Mouse (Mus musculus): Measurements from ENCODE around the gene Grn.
"Not testable (repeated sequence)": the region's sequence is repeated elsewhere in the genome, so short reads cannot be mapped to it uniquely, and the experiment has no call there.

The Grn gene

GRCm38 (mm10) chr11:102430121-102431017, at the start of gene Grn:
Gene Grn, plus strand, starts transcription at chr11:102430315.
- DNase-seq (ENCODE audit: low spot score in 2 of 2): peak; percentile 96 to 97

DNA sequence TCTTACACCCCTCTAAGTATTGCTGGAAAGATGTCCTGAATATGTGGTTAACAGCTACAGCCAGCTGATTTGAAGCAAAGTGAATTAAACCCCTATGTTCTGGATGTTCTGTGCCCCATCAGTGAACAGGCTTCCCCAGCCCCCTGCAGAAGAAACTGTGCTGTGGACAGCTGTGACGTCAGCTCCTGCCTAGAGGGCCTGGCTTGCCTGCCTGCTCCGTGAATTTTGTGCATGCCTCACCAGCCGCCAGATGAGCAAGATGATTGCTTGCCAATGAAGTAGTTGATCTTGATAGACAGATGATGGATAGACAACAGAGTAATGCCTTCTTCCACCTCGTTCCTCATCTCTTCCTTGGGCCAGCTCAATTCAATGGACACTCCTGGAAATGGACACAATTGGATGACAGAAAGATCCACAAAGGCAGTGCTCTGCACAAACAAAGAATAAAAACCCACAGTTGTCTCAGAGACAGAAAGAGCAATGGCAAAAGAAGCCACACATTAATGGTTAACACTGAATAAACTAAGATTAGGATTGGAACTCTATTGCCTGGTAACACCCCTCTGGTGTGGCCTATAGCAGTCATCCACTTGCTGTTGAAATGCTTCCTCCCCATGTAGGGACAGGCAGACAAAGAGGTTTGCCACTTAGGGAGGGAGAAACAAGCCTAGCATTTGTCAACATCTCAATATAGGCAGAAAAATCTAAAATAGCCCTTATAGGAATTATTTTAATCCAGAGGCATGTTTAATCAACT, 48.6 kb upstream of the Grn start:
- no peak for DNase-seq (ENCODE audit: low spot score in 2 of 2)

DNA sequence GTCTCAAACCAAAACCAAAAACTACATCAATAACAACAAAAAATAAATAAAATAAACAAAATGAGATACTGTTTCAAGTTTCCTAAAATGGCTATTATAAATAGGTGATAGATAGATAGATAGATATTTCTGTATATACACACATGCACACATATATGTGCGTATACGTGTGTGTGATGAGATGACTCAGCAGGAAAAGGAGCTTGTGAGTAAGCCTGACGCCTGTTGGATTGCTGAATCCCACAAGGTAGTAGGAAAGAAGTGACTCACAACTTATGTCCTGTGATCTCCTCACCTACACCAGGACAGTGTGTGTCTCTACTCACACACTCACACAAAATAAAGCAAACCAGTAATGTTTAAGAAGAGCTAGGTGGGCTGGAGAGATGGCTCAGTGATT, 47.3 kb upstream of the Grn start:
- DNase-seq (ENCODE audit: low spot score in 2 of 2): no peak

DNA sequence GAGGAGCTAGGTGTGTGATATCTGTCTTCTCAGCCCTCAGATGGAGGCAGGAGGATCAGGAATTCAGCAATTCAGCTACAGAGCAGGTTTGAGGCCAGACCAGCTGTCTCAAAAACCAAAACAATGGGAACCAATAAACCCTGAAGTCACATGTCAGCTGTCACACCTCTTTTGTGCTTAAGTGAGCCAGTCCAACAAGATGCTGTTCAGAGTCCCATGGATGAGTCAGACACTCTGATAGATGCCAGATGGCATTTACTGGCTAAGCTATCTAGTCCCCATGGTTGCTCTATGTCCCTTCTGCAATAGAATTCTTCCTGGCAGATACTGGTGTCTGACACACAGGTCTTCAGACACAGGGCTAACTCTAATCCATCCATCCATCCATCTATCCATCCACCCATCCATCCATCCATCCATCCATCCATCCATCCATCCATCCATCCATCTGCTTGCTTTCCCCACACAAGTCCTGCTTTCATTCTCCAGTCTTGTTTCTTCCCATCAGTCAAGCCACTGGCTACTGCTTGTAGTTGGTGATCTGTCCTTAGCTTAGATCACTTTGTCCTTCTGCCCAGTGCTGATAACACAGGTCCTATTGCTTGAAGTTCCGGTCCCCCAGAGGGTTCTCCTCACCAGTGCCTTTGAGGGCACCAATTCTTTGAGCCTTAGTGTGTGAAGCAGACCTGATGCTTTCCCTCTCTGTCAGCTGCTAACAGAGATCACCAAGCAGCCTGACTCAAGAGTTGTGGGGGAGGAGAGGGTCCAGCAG, 46.6 kb upstream of the Grn start:
- DNase-seq (ENCODE audit: low spot score in 2 of 2): no peak

DNA sequence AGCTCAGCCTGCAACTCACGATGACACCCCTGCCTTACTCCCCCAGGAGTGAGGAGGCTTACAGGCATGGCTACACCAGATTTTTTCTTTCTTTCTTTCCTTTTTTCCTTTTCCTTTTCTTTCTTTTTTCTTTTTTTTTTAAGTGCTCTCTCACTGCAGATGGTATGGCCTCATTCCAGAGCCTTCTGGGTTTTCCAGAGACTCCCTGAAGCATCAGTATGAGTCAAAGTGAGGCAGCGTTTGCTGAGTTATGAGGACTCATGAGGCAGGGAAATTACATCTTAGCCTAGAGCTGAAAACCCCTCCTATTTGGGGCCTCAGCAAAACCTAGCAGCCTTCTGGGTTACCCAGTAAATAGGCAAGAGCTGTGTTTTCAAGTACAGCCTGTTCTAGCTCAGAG, 45.7 kb upstream of the Grn start:
- no peak for DNase-seq (ENCODE audit: low spot score in 2 of 2)

- DNase-seq (ENCODE audit: low spot score in 2 of 2): no peak
Measured at GRCm38 (mm10) chr11:102385075-102385474, 45.0 kb upstream of the Grn start.

DNA sequence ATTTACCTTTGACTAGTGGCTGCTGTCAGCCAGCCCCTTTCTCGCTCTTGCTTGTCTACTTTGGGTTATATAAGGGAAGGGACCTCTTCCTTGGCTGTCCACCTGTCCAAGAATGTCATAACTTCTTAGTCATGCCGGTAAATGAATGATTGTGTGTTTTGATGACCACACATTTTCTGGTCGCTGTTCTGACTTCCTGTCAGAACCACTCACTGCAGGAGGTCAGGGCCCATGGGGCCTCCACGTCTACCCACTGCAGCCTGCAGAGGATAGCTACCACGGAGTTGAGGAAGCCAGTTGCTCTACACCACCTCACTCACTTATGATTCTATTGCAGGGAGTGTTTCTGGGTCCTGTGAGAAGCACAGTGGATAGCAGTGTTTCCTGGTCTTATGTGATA, 44.0 kb upstream of the Grn start:
- no peak for DNase-seq (ENCODE audit: low spot score in 2 of 2)

DNA sequence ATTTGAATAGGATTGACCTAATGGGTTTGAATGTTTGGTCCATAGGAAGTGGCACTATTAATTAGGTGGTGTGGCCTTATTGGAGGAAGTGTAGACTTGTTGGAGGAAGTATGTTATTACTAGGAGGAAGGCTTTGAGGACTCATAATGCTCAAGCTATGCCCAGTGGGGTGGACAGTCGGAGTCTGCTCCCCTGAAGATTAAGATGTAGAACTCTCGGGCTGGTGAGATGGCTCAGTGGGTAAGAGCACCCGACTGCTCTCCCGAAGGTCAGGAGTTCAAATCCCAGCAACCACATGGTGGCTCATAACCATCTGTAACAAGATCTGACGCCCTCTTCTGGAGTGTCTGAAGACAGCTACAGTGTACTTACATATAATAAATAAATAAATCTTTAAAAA, 40.7 kb upstream of the Grn start:
- not testable (repeated sequence) for DNase-seq (ENCODE audit: low spot score in 2 of 2)

DNA sequence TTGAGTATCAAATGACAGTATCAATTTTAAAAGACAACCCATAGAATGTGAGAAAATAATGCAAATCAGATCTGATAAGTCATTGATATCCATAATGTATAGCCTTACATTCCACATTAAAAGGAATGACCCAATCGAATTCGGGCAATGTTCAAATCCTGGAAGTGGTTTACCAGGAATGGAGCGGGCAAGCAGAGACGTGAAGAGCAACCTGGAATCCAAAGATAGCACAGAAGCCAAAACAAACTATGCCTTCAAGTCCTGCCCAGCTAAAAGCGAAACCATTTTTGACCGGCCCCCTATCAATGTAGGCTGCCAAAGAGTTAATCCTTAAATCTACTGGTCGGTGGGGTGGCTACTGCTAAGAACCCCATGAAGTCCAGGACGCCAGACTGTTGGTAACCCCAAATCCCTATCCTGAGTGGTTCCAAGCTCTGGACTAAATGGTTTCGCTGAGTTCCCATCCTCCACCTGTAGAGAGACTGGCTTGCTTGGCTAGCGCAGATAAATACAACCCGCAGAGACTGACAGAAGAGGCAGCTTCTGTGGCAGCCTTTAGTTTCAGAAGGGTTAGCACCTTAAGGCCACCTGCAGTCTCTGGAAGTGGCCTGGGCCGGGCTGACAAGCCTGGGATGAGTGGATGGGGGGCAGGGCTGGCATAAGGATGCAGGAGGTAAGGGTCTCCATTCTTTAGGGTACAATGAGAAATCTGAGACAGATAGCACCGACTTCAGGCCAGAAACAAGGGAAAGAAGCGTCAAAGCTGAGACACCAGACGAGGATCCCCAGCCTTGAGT, 37.5 kb upstream of the Grn start:
- no peak for DNase-seq (ENCODE audit: low spot score in 2 of 2)

DNA sequence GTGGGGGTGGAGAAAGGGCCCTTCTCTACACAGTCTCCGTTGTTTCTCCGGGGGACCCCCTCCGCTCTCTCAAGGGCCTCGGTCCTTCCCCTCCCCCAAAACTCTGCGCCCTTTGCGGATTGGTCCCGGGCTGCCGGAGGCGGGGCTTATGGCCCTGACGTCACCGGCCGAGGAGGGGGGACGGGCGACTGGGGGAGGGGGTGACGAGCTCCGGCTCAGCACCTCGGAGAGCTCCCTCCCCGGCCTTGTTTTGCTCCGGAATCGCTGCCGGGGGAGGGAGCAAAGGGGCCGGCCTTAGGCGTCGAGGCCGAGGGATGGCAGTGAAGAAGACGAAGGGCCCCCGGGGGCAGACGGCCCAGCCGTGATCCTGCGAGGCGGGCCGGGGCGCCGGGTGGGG, 36.9 kb upstream of the Grn start, which contains the start of gene Rundc3a:
Rundc3a (plus strand) TSS at position 166 of the 397 bp plus-strand sequence.
- DNase-seq (ENCODE audit: low spot score in 2 of 2): no peak

GRCm38 (mm10) chr11:102393719-102394420, 36.2 kb upstream of the Grn start:
- no peak for DNase-seq (ENCODE audit: low spot score in 2 of 2)

DNA sequence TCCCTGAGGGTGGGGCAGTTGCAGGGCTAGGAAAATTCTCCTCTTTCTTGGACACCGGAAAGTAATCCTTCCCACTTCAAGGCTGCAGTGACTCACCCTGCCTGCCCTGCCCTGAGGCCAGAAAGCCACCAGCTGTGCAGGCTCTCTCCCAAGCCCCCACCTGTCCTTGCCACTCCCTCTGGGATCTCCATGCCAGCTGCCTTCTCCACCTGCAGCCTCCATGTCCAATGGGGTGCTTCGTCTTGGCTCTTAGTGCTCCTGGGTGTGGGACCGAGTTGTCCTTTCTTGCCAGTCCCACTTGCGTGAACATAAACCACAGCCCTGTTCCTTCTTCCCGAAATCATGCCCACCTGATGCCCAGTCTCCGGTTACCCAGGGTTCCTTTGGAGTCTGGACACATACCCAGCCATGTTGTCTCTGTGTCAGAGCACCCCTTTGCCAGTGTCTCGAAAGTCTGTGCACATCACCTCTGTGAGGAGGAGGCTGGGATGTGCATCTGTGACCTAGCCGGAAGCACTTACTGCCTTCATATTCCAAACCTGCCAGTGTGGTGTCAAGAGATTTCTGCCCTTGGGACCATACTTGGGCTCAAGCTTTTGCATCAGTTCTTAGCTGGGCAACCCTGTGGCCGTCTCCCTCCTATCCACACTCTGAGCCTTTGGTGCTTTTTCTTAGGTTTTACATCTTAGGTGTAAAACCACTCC, 35.5 kb upstream of the Grn start:
- DNase-seq (ENCODE audit: low spot score in 2 of 2): no peak

DNA sequence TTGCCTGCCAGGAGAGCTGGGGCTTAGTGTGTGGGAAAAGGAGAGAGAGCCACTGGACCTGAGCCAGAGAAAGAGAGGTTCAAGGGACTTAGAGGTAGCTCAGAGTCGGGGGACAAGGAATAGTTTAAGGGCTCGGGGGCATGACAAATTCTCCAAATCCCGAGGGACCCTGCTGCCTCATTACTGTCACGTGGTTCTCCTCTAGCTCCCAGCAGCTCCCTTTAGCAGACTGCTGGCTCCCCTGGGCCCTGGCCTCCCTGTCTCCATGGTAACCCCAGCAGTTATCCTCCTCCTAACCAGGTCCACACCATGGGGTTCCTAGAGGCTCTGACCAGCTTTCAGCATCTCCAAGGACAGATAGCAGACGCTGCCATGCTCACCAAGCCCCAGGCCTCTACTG, 34.9 kb upstream of the Grn start:
- no peak for DNase-seq (ENCODE audit: low spot score in 2 of 2)

- DNase-seq (ENCODE audit: low spot score in 2 of 2): no peak
Measured at GRCm38 (mm10) chr11:102396263-102396662, 33.9 kb upstream of the Grn start.

- DNase-seq (ENCODE audit: low spot score in 2 of 2): no peak
Measured at GRCm38 (mm10) chr11:102396671-102397141, 33.4 kb upstream of the Grn start.

- DNase-seq (ENCODE audit: low spot score in 2 of 2): no peak
Measured at GRCm38 (mm10) chr11:102398007-102398825, 31.9 kb upstream of the Grn start.

DNA sequence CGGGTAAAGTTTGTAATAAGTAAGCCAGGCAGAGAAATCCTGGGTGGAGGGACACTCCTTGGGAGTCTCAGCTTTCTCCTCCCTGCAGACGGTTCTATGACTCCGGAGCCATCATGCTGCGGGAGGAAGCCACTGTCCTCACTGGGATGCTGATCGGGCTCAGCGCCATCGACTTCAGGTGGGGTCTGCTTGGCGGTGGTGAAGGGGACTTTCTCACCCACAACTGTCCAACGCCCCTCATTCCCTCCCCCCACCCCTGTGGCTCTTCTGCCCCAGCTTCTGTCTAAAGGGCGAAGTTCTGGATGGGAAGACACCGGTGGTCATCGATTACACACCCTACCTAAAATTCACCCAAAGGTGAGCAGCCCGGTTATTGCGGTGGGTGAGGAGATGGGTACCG, 31.0 kb upstream of the Grn start:
- no peak for DNase-seq (ENCODE audit: low spot score in 2 of 2)

DNA sequence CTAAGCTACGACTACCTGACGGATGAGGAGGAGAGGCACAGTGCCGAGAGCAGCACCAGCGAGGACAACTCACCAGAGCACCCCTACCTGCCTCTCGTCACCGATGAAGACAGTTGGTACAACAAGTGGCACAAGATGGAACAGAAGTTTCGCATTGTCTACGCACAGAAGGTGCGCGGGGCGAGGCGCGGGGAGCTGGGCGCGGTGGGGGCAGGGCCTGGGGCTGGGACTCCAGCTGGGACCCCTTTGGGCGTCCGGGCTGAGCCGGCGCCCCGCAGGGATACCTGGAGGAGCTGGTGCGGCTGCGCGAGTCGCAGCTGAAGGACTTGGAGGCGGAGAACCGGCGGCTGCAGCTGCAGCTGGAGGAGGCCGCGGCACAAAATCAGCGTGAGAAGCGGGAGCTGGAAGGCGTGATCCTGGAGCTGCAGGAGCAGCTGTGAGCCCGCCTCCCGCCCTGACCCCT, 30.5 kb upstream of the Grn start:
- no peak for DNase-seq (ENCODE audit: low spot score in 2 of 2)

DNA sequence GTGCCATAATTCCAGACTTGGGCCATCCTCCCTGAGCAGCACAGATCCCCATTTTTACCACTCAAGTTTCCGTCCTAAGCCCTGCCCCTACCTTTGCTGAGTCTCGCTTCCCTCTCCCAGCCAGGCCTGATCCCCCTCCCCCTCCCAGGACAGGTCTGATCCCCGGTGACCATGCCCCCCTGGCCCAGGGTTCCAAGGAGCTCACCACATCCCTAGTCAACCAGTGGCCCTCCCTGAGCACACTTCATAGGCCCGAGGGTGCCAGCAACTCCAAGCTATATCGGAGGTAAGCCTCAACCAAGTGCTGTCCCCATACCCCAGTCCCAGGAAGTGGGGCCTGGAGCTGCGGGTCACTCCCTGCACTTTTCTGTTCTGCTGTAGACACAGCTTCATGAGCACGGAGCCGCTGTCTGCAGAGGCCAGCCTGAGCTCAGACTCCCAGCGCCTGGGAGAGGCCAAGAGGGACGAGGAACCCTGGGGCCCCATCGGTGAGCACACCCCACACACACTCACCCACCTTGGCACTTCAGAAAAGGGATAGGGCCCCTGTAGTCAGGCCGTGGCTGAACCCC, 29.5 kb upstream of the Grn start:
- DNase-seq (ENCODE audit: low spot score in 2 of 2): no peak
